Mouse (Mus musculus) midbrain, embryonic 14.5 days (tissue): ENCODE results near the gene Plxnc1. TPM values are rescaled to one million over a fixed set of nuclear protein-coding genes. Genes with fewer than 3 reads are reported as not detected.

Source experiments
- ATAC-seq: fragments of 200-750 bp; cut with Nextera tagmentation; 2 replicates; pipeline ENCODE4 v1.8.0; 2017; ENCODE audit warnings: moderate number of reproducible peaks, moderate library complexity; ENCODE audit not compliant: low FRiP score, low TSS enrichment
- DNase-seq: peaks from one replicate; pipeline ENCODE4 v3.0.0-alpha.2; 2015
- H3K27ac ChIP-seq: fragments of 300-500 bp; sonication (generic); replicated peaks from 2 replicates; pipeline ENCODE4 v1.5.1; 2014; ENCODE audit warnings: mild to moderate bottlenecking, low read depth, low read length, moderate library complexity
- H3K27me3 ChIP-seq: fragments of 300-500 bp; sonication (generic); 2 replicates; pipeline ENCODE4 v1.6.1; 2014; ENCODE audit warnings: low read length, control low read depth, mixed read lengths; ENCODE audit not compliant: control insufficient read depth, insufficient read depth
- H3K36me3 ChIP-seq: fragments of 300-500 bp; sonication (generic); 2 replicates; pipeline ENCODE4 v1.6.1; 2014; ENCODE audit warnings: low read length, control low read depth; ENCODE audit not compliant: control insufficient read depth, insufficient read depth
- H3K4me1 ChIP-seq: fragments of 300-500 bp; sonication (generic); 2 replicates; pipeline ENCODE4 v1.6.1; 2014; ENCODE audit warnings: mild to moderate bottlenecking, antibody characterized with exemption, low read length, control low read depth; ENCODE audit not compliant: control insufficient read depth, insufficient read depth
- H3K4me2 ChIP-seq: fragments of 300-500 bp; sonication (generic); 2 replicates; pipeline ENCODE4 v1.6.1; 2014; ENCODE audit warnings: mild to moderate bottlenecking, low read length, moderate library complexity
- H3K4me3 ChIP-seq: fragments of 300-500 bp; sonication (generic); replicated peaks from 2 replicates; pipeline ENCODE4 v1.5.1; 2014; ENCODE audit warnings: low read depth, low read length
- H3K9ac ChIP-seq: fragments of 300-500 bp; sonication (generic); replicated peaks from 2 replicates; pipeline ENCODE4 v1.6.1; 2014; ENCODE audit warnings: mild to moderate bottlenecking, low read length, moderate library complexity
- H3K9me3 ChIP-seq: fragments of 300-500 bp; sonication (generic); 2 replicates; pipeline ENCODE4 v1.6.1; 2016; ENCODE audit warnings: low read length, control low read depth, mixed read lengths; ENCODE audit not compliant: control insufficient read depth
- WGBS: fragments of 180-500 bp; shearing (Covaris S2); extraction: QIAGEN DNeasy Blood & Tissue Kit; methylation state at CpG from one replicate; pipeline ENCODE4 v1.1.7; 2014; 5-methylcytosine and 5-hydroxymethylcytosine counted together
- polyA plus RNA-seq: library from polyadenylated mRNA; unstranded; fragments of >200 nt; fragmentation: Nextera tagmentation; extraction: Ambion mirVana; gene quantifications from 2 replicates; pipeline ENCODE4 v1.2.1, GENCODE M21; 2014

Plxnc1 gene
- polyA plus RNA-seq, 1 experiment from 2014 or later: 23.4 TPM

GRCm38 (mm10) chr10:94915746-94916145 lies 28.9 kb downstream of the Plxnc1 start:
- Histone ChIP-seq H3K27ac (no peak overlapping the region), H3K36me3 (0 out of 2 replicates have a peak, but pooled peaks cover 3% of the 10 kb centered on the region), H3K4me3 (no peak overlapping the region), H3K27me3 (no peaks in the 10 kb centered on the region), H3K4me2 (no peak overlapping the region), H3K9me3 (no peaks in the 10 kb centered on the region), H3K9ac (no peak overlapping the region), H3K4me1 (peaks cover 4% of the 10 kb centered on the region)
- DNase-seq: no peak
- no peak for ATAC-seq
- 93% methylated on average over 6 of the region's 6 CpGs for WGBS

DNA sequence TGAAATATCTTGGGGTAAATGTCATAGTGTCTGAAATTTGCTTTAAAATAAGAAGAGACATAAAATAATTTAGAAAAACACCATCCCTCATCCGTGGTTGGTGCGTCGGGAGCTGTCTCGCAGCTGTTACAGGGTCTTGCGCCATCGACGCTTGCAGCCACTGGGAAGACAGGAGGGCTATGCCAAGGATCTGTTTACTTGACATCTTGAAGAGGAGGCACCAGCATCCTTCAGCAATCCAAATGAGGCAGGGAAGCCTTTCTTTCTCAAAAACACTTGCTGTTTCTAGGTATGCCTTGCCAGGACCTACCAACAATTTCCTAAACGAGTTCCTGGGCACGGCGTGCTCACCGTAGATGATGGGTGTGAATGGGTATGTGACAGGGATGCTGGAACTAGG lies 30.6 kb downstream of the Plxnc1 start:
- Histone ChIP-seq H3K9me3 (no peaks in the 10 kb centered on the region), H3K36me3 (peaks cover 7% of the 10 kb centered on the region; the same call in 1 of the 2 replicates), H3K4me3 (no peak overlapping the region), H3K27ac (no peak overlapping the region), H3K27me3 (no peaks in the 10 kb centered on the region), H3K4me1 (peaks cover 4% of the 10 kb centered on the region), H3K4me2 (no peak overlapping the region), H3K9ac (no peak overlapping the region)
- DNase-seq (no peak), ATAC-seq (no peak)
- WGBS: 91% methylated on average over 11 of the region's 11 CpGs

DNA sequence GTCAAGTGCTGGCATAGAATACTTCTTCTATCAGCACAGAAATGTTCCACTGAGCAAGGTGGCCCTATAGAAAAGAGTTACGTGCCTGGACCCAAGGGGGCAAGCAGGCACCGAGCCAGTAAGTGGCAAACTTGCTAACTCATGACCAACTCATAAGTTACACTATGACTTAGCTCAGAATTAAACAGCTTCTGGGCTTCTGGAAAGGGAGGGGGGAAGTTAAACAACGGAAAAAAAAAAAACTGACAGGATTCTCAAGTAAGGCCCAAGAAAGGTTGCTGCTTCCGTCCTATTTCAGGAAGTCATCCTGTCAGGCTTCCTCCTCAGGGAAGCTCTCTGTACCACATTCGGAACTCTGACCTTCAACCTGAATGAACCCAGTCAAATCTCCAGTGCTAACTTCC lies 31.3 kb downstream of the Plxnc1 start:
- no peak for ATAC-seq
- Histone ChIP-seq H3K9me3 (no peaks in the 10 kb centered on the region), H3K4me2 (no peak overlapping the region), H3K9ac (no peak overlapping the region), H3K27ac (no peak overlapping the region), H3K4me3 (no peak overlapping the region), H3K27me3 (no peaks in the 10 kb centered on the region), H3K4me1 (peaks cover 4% of the 10 kb centered on the region), H3K36me3 (peaks cover 8% of the 10 kb centered on the region; the same call in 1 of the 2 replicates)
- 92% methylated on average over 5 of the region's 5 CpGs for WGBS
- DNase-seq: no peak

- H3K27ac ChIP-seq: no peak overlapping the region
- no peak for ATAC-seq
These were observed 32.1 kb downstream of the Plxnc1 start for GRCm38 (mm10) chr10:94912551-94912950.

DNA sequence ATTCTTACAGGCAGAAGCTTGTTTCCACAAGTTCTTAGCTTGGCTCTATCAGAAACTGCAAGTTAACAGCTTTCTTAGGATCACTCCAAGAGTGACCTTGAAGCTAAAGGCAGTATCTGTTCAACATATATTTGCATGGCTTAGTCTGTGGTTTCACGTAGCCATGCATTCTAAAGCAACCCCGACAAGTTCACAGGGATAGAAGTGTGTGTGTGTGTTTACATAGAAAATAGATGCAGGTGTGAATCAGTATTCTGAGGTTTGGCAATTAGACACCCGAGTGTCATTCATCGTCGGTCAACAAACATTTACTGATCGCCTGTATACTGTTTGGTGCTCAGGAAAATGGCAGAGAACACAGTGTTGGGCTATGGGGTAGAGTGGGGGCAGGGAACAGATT lies 33.5 kb downstream of the Plxnc1 start:
- no peaks in the 10 kb centered on the region for H3K9me3 ChIP-seq
- no peaks in the 10 kb centered on the region for H3K27me3 ChIP-seq
- no peak overlapping the region for H3K4me3 ChIP-seq
- peaks cover 8% of the 10 kb centered on the region; the same call in 1 of the 2 replicates for H3K36me3 ChIP-seq
- H3K27ac ChIP-seq: no peak overlapping the region
- peaks cover 5% of the 10 kb centered on the region for H3K4me1 ChIP-seq
- no peak for ATAC-seq
- H3K9ac ChIP-seq: no peak overlapping the region
- no peak overlapping the region for H3K4me2 ChIP-seq
- DNase-seq: no peak
- 92% methylated on average over 6 of the region's 6 CpGs for WGBS

More at GRCm38 (mm10) chr10:94912551-94912950, 32.1 kb downstream of the Plxnc1 start:
- 98% methylated on average over 1 of the region's 1 CpGs for WGBS
- no peaks in the 10 kb centered on the region for H3K27me3 ChIP-seq
- DNase-seq: no peak
- no peaks in the 10 kb centered on the region for H3K9me3 ChIP-seq
- H3K36me3 ChIP-seq: peaks cover 8% of the 10 kb centered on the region; the same call in 1 of the 2 replicates
- H3K4me1 ChIP-seq: peaks cover 1% of the 10 kb centered on the region; the same call in 1 of the 2 replicates
- no peak overlapping the region for H3K4me2 ChIP-seq
- H3K4me3 ChIP-seq: no peak overlapping the region
- no peak overlapping the region for H3K9ac ChIP-seq

GRCm38 (mm10) chr10:94910570-94910969 lies 34.1 kb downstream of the Plxnc1 start:
- H3K9ac ChIP-seq: no peak overlapping the region
- no peak for DNase-seq
- H3K9me3 ChIP-seq: no peaks in the 10 kb centered on the region
- no peaks in the 10 kb centered on the region for H3K27me3 ChIP-seq
- peaks cover 10% of the 10 kb centered on the region for H3K4me1 ChIP-seq
- no peak overlapping the region for H3K4me3 ChIP-seq
- H3K27ac ChIP-seq: no peak overlapping the region
- H3K4me2 ChIP-seq: no peak overlapping the region
- H3K36me3 ChIP-seq: peaks cover 8% of the 10 kb centered on the region; the same call in 1 of the 2 replicates
- WGBS: 98% methylated on average over 4 of the region's 4 CpGs
- ATAC-seq: no peak

DNA sequence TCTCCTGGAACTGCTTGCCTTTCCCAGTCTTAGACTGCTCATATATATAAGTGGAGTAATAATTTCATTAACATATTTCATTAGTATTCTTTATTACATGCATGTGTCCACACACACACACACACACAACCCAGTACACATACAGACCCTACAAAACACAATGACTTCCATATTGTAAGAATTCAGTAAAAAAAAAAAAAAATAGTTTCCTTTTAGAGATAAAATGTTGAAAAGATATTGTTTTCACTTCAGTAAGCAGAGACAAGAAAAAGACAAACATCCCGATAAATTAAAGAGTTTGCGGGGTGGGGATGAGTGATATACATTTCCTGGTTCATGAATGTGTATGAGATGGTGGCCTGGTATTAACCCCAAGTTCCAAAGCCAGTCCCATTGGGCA lies 34.8 kb downstream of the Plxnc1 start:
- 82% methylated on average over 2 of the region's 2 CpGs for WGBS

GRCm38 (mm10) chr10:94908976-94909717 lies 35.5 kb downstream of the Plxnc1 start:
- Histone ChIP-seq H3K4me2 (no peak overlapping the region), H3K9me3 (no peaks in the 10 kb centered on the region), H3K27ac (no peak overlapping the region), H3K9ac (no peak overlapping the region), H3K4me3 (no peak overlapping the region), H3K4me1 (peaks cover 21% of the 10 kb centered on the region), H3K27me3 (no peaks in the 10 kb centered on the region), H3K36me3 (peaks cover 8% of the 10 kb centered on the region; the same call in 1 of the 2 replicates)
- 91% methylated on average over 11 of the region's 11 CpGs for WGBS
- ATAC-seq: no peak
- DNase-seq: no peak

More for the DNA sequence above, 34.8 kb downstream of the Plxnc1 start:
- H3K4me1 ChIP-seq: peaks cover 15% of the 10 kb centered on the region
- H3K4me2 ChIP-seq: no peak overlapping the region
- H3K27ac ChIP-seq: no peak overlapping the region
- no peak for DNase-seq
- ATAC-seq: no peak
- no peaks in the 10 kb centered on the region for H3K27me3 ChIP-seq
- no peak overlapping the region for H3K4me3 ChIP-seq
- no peak overlapping the region for H3K9ac ChIP-seq
- peaks cover 8% of the 10 kb centered on the region; the same call in 1 of the 2 replicates for H3K36me3 ChIP-seq
- H3K9me3 ChIP-seq: no peaks in the 10 kb centered on the region
